Mouse (Mus musculus): ENCODE data around the gene Sik3. TPM values are rescaled to one million over a fixed set of nuclear protein-coding genes. Genes with fewer than 3 reads are reported as not detected.

The Sik3 gene
- total RNA-seq, 2 experiments from 2014 or later, result 143 to 147 TPM

DNA sequence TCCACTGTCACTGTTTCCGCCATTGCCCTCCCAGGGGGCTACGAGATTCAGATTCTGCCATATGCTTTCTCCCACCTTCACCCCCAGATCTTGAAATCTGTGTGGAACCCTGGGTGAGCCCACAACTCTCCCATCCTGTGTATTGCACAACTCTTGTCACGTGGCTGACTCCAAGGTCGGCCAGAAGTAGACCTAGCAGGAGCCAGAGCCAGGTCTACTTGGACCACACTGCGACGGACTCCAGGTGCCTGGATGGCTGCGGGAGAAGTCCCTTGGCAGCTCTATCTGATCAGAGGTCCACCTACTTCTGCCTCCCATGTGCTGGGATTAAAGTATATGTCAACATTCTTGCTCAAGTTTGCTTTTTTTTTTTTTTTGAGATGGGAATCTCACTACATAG, 248.5 kb downstream of the Sik3 start:
- no peak for DNase-seq (ENCODE audit: low spot score in 2 of 2)

- DNase-seq (ENCODE audit: low spot score in 2 of 2), result no peak
Measured at GRCm38 (mm10) chr9:46268343-46268873, 255.8 kb downstream of the Sik3 start, which contains the start of gene Apoa5. Gene Apoa5 (plus strand): TSS chr9:46268633.

- DNase-seq (ENCODE audit: low spot score in 2 of 2), result no peak
Measured at GRCm38 (mm10) chr9:46269125-46269524, 256.5 kb downstream of the Sik3 start.

DNA sequence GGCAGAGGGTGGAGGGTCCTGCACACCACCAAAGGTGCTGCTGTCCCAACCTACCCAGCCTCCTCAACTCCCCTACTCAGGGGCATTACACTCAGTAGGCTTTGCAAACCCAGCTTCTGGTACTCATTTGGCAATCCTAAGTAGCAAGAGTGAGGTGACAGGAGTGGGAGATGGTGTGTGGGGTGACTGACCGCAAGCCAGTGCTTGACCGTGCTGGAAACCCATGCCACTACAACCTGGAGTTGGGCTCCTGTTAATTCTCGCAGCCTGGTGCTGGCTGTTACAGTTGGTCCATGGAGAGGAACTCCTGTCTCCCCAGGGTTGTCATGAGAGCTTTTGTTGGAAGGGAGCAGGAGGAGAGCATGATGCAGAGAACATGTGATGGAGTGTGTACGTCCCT, 258.2 kb downstream of the Sik3 start:
- no peak for DNase-seq (ENCODE audit: low spot score in 2 of 2)

GRCm38 (mm10) chr9:46272070-46272469, 259.4 kb downstream of the Sik3 start:
- no peak for DNase-seq (ENCODE audit: low spot score in 2 of 2)

DNA sequence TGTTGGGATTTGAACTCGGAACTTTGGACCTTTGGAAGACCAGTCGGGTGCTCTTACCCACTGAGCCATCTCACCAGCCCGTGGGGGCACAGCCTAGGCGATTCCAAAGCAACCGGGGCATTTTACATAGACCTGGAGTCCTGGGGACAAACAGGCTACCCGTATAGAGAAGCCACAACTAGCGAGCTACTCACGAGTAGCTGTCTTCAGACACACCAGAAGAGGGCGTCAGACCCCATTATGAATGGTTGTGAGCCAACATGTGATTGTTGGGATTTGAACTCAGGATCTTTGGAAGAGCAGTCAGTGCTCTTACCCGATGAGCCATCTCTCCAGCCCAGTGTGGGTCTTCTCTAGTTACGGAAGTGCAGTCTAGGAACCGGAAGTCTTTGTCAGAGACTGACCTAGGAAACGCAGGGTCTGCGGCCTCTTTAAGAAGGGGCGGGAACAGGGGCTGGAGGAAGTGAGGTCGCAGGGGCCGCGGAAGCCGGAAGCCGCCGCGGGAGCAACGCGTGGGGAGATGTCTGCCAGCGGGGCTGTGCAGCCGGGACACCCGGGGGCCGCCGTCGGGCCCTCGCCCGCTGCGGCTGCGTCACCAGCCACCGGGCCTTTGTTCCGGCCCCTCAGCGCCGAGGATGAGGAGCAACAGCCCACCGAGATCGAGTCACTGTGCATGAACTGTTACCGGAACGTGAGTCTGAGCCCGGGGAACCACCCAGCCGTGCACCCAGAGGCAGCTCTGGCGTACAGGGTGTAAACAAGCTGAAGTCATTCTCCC, 260.2 kb downstream of the Sik3 start, which contains the start of gene Zpr1:
TSS of gene Zpr1 (plus strand) at position 388 of the 778 bp plus-strand sequence.
- DNase-seq (ENCODE audit: low spot score in 2 of 2), result peak; percentile 89 to 92

Other genes starting within 250 kb of the Sik3 start
- gene Cep164, start 184.1 kb upstream of the Sik3 start, total RNA-seq (2021), result 10 to 100 TPM; 11.3 to 13.2 TPM
- 10 to 100 TPM; 79.9 to 88.1 TPM for gene Bace1, start 174.2 kb upstream of the Sik3 start, total RNA-seq (2021)
- 10 to 100 TPM; 21.4 to 23.1 TPM for gene Pcsk7, start 106.3 kb upstream of the Sik3 start, total RNA-seq (2021)
- gene Rnf214, start 105.9 kb upstream of the Sik3 start, total RNA-seq (2021), result 10 to 100 TPM; 71.8 to 73.2 TPM
- 1 to 10 TPM; 3.4 to 8.3 TPM for gene Tagln, start 76.8 kb upstream of the Sik3 start, total RNA-seq (2021)
- gene Sidt2, start 57.6 kb upstream of the Sik3 start, total RNA-seq (2021), result 10 to 100 TPM; 69.1 to 76.4 TPM
- 100 to 1,000 TPM; 237 to 239 TPM for gene Pafah1b2, start 130 bp upstream of the Sik3 start, total RNA-seq (2021)
- gene Apoa1, start 215.8 kb downstream of the Sik3 start, total RNA-seq (2021), result 1 to 10 TPM in 1 of 2 experiments, under 1 TPM in 1; 0.32 to 1.1 TPM
- gene Apoc3, start 222.8 kb downstream of the Sik3 start, total RNA-seq (2021), result 1 to 10 TPM in 1 of 2 experiments, under 1 TPM in 1; 0.84 to 1.2 TPM
- gene Apoa4, start 227.9 kb downstream of the Sik3 start, total RNA-seq (2021), result not detected